Mouse (Mus musculus) regulatory T cell (primary cell): ENCODE results near the gene Sbf2.

ENCODE experiments used
- in situ Hi-C: fragments of 300-600 bp; cut with MboI, MseI; formaldehyde crosslinking; loops from one replicate; pipeline ENCODE4 v1.15.1; 2025; ENCODE audit warnings: high pct_unique_total_duplicates

Sbf2 gene

DNA sequence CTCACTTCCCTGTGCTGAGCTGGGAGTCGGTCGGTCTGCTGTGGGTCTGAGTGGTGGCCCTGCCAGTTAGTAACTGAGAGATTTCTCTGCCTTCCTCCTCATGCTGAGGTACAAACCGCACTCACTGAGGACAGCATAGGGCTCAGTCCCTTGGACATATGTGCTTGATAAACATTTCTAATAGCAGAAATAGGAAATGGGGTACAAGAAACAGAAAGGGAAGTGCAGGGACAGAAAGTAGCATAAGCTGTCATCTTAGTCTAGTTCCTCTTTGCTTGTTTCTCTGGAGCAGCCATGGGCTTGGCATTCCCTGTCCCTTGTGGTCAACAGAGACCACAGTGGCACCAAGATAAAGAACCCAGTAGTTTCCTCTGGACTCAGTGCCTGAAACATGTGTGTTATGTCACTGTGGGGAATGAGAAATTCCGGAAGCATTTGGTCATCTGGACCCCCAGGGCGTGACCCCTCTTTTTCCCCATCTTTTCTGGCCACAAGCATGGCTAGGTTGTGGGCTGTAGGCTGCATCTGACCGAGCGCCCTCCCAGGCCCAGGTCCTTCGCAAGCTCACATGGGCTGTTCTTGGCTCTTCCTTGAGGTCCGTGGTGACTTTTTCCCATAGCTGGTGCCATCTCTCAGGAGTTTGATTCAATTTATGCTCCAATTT lies 301.2 kb downstream of the Sbf2 start:
- in situ Hi-C loops, result no loop called here

DNA sequence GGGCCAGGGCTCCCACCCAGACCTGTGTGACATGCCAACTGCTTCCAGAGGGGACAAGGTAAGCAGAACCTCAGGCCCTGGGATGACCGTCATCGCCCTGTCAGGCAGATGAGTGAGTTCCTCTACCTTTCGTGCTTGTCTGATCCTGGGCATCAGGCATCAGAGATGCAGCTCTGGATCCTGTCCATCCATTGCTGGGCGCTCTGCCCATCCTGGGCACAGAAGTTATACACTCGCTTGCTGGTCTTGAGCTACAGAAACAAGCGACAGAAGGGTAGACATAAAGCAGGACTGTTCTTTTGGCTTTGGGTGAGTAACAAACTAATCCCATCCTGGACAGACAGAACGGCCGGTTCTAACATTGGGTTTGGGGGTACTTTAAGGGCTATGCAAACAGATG lies 305.5 kb downstream of the Sbf2 start:
- in situ Hi-C loops, result no loop called here

DNA sequence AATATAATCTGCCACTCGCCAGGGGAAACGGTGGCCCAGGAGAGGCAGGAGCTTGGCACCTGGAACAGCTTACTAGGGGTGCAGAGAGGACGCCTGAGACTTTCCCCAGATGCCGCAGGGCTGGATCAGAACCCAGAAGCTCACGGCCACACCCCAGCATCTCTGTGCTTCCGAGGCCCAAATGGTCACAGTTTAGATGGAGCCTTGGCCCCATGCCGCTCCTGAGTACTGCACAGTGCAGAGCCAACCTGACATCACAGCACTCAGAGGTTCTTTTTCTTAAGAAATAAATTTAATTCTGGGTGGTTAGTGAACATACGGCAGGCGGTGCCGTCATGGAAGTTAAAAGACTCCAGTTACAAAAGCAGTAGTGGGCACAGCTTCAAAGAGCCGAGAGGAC lies 307.0 kb downstream of the Sbf2 start:
- in situ Hi-C loops, result no loop called here

DNA sequence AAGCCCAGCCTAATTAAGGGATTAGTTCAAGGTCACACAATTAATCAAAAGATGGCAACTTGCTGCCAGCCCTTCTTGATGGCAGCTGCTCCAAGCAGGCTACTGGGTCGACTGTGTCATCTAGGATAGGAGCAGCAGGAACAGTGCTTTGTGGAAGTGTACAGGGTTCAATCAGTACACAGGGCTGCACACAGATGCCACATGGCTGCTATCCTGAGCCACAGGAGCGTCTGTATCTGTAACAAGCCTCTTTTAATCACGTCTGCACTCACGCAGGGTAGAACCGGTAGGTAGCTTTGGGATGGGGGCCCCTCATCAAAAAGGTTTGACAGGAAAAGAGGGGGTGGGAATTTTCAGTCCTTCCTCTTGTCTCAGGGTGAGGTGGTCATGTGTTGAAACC lies 308.4 kb downstream of the Sbf2 start:
- in situ Hi-C loops, result no loop called here

DNA sequence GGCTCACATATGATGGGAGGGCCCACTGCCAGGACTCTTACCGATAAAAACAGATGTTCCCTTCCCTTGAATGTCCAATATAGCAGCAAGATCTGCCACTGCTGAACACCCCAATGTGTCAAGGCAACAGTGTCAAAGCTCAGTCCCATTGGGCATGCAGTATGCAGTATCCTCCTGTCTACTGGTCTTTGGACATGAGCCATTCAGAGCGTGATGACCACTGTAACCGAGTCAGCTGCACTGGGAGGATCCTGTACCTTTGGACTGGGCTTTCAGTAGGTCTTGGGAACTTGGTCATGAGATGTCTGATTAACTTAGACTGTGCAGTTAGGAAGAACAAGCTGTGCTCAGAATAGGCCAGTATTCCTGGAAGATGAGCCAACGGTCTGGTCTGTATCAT lies 309.2 kb downstream of the Sbf2 start:
- in situ Hi-C loops, result no loop called here

DNA sequence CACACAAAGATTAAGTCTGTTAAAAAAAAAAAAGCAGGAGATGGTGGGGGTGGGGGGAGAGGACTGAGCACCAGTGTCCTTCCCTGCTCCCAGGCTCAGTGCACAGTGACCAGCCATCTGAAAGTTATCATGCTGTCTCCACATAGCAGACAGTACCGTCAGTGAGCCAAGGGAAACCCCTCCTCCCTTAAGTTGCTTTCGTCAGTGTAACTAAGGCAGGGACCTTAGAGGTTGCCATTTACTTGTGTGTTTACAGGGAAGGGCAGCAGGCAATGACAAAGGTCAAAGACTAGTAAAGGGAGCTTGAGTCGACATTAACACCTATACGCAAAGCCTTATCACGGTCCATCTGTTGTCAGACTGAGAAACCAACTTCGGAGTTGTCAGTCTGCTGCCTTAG lies 311.8 kb downstream of the Sbf2 start:
- in situ Hi-C loops, result no loop called here

DNA sequence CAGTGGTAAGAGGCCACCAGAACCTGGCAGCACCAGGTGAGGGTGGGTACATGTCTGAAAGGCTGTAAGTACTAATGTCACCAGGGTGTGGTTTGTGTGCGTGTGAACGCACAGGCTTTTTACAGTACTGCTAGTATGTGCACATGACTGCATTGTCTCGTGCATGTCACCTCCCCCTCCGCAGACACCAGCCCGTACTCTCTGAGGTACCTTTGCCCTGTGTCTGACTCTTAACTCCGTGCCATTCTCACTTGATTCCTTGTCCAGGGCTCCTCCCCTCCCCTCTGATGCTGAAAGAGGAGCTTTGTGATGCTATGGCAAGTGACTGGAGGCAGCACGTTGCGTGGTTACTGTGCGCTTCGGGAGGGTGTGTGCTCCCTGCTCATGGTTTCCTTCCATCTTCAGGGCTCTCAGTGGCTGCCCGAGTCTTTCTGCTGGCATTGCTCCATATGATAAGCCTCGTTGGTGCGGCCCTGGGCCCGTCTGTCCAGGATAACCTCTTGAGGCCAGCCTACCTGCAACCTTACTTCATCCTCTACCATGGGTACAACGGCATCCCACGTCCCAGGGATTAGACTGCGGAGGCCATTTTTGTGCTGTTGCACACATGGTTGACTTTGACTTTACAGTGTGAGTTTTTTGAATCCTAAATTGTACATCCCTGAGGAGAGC lies 315.8 kb downstream of the Sbf2 start:
- in situ Hi-C loops, result no loop called here

DNA sequence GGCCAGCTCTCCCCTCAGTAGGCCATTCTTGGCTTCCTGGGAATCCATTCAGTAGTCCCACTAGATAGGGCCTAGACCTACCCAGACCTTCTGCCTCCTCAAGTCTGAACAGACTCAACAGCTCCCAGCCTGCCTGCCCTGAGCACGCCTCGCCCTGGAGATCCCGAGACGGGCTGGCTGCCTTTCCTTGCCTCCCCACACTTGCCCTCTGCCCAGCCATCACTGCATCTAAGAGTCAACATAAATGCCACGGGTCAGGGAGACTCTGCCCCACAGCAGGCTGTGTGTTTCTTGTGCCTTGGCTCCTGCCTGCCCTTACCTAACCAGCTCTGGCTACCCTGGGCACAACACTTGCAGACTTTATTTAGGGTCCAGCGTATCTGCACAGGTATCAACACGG lies 316.6 kb downstream of the Sbf2 start:
- in situ Hi-C loops, result no loop called here

DNA sequence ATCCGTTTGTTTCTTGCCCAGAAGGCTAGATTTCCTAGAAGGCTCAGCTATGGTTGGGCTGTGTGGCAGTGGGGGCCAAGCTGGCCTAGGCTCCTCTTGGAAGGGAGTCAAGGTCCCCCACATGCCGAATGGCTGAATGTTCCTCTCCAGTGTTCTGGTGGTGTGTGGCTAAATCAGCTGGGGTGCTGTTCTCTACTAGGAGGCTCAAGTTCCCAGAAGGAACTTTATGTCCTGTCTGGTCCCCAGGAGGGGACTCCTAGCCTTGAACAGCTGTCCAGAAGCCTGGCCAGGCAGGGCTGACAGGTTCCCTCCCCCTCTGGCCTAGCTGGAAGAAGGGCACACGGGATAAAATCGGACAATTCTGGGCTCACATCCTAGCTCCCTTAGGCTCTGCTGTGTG lies 317.1 kb downstream of the Sbf2 start:
- in situ Hi-C loops, result no loop called here

DNA sequence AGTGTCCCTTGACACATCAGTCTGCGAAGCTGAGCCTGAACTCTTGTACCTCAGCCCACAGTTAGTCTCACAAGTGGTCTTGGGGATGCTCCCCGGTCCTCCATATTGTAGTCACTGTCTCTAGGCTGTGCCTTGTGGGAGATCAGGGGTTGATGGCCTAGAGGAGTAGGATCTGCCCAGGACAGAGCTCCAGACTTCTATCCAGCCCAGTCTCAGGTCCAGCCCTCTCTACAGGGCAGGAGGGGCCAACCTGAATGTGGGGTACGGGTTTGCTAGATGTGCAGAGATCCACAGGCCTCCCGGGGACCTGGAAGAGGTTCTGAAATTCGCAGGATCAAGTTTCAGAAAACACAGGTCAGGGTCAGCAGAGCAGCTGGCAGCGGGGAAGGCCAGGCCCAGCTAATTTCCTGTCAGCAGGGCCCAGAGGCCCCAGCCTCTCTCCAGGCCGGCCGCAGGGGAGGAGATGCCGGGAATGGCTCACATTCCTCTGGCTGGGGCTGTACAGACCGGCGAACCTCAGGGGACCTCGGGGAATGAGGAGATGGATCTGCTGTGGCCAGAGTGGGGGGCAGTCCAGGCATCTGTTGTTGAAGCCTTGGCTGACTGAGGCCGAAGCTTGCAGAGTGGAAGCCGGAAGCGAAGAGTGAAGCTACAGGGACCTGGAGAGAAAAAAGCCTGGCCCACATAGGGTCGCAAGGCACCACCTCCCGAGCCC lies 317.7 kb downstream of the Sbf2 start:
- in situ Hi-C loops, result no loop called here

DNA sequence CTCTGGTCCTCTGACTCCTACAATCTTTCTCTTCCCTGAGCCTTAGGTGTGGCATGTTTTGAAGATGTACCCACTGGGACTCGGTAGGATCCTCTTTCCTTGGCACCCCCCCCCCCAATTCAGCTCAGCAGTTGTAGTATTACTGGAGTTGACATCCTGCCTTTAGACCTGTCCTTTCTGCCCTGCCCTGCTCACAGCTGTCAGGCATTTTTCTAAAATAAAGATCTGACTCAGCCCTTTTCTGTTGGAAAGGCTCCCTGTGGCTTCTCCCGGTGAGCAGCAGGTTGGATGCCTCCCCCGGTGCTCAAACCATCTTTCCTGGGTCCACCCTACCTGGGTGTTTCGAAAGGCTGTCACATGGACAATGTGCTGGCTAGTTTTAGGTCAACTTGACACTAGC lies 325.1 kb downstream of the Sbf2 start:
- in situ Hi-C loops, result loop anchor here (5.0 kb wide), 2 partner anchors 148 to 338 kb away; partner anchors contain the start of gene Adm

DNA sequence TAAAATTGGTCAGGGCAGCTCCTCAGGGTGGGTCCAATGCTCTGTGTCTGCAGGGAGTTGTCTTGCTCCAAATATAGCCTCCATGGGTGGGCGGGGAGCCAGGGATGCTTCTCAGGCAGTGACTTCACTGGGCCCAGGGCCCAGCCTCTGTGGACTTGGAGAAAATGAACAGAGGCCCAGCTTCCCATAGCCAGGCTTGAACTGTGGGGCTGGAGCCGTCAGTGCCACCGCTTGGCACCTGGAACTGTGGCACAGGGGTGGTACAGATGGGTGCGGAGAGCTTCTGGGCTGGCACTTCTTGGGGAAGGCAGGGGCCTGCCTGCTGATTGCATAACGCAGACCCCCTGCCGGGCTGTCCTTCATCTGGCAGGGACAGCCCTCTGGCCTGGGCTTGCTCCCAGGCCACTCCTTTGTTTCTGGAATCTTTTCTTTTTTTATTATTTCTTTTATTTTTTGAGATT lies 326.0 kb downstream of the Sbf2 start:
- in situ Hi-C loops, result loop anchor here (5.0 kb wide), 2 partner anchors 149 to 339 kb away; partner anchors contain the start of gene Adm

DNA sequence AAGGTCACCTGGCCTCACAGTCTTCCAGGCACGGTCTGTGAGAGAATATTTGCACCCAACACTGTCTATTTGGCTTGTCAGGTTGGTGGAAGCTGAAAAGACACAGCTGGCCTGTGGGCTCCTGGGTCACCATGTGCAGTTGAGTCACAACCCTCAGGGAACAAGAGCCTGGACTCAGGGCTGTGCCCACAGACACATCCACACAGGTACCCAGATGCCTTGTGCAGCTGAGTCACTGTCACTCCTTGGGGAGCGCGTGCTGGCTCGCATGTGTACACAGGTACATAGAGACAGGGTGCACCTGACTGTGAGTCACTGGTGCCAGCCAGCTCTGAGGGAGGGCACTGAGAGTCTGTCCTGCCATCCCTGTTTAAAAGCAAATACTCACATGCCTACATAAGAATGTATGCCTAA lies 326.5 kb downstream of the Sbf2 start:
- in situ Hi-C loops, result loop anchor here (5.0 kb wide), 2 partner anchors 149 to 339 kb away; partner anchors contain the start of gene Adm

DNA sequence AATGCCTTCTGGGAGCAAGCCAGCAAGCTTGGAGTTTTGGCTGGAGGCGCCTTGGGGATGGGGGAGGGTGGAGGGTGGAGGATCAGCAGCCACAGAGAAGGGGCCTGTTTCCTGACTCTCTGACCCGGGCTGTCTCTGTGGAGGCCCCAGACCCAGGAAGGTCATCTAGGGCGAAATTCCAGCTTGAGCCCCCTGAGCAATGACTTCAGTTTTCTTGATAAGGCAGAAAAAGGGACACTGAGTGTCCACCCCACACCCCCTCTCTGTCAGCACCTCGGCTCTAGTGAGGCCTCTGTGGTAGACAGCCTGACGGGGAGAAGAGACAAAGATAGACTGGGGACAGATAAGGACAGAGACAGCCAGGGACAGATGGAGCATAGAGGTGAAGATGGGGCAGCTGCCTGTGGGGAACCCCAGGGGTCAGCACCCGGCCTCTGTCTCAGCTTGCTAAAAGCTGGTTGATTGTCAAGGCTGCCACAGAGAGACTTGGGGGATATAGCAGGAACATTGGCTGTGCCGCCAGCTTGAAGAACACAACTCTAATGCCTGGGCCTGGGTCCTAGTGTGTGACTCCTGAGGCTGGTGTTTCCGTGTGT lies 327.1 kb downstream of the Sbf2 start:
- in situ Hi-C loops, result loop anchor here (5.0 kb wide), 2 partner anchors 150 to 340 kb away; partner anchors contain the start of gene Adm

DNA sequence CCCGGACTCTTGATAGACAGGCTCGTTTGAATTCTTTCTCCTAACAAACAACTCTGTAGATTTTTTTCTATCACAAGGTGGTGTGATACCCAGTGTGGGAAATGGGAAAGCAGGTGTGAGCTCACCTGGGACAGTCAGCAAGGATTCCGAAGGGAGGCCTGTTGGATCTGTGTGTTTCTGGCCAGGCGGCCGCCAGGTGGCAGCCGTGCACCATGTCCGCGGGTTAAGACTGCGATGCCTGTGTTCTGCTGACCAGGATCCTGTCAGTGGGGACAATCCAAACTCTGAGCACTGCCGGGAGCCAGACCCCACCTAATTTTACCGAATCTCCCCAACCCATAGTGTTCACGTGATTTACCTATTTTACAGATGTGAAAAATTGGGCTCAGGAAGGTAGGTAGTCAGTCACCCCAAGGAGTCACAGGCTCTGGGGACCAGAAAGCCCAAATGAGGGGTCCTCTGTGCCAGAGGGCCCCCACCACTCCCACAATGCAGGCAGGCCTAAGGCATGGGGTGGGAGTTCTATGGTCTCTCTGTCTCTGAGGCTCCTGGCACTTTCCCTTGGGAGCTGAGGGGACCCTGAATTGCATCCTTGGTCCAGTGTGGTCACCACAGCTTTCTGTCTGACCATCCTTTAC lies 327.8 kb downstream of the Sbf2 start:
- in situ Hi-C loops, result loop anchor here (5.0 kb wide), 2 partner anchors 150 to 340 kb away; partner anchors contain the start of gene Adm

DNA sequence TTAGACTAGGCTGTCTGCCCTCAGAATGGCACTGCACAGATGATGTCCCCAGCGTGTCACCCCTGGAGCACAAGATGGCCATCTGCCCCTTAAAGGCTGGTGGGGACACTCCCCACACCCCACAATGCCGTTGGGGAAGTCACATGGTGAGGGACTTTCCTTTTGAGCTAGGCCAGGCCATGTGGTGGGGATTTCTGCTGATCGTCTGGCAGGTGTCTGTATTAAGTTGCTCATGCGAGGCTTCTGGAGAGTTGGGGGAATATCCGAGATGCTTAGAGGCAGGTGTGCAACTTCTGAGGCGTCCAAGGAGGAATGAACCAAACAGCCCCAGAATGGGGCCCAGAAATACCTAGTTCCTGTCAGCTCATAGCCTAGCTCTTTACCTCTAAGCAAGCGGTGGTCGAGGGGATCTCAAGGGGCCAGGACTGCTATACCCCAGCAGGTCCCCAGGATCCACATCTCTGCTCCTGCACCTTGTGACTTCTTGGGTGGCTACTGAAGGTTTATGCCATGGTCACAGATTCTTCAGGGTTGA lies 328.5 kb downstream of the Sbf2 start:
- in situ Hi-C loops, result loop anchor here (5.0 kb wide), 2 partner anchors 151 to 341 kb away; partner anchors contain the start of gene Adm

DNA sequence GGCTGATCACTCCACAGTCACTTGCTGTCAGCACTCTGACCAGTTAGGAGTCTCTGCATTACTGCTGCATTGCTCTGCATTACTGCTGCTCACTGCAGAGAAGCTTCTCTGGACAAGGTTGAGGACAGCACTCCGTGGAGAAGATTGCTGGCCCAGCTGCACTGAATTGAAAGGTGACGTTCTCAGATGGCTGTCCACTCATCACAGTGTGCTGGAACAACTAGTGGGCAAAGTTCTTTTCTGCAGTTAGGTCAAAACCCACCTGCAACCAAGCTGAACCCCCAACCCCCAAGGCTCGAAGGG lies 328.9 kb downstream of the Sbf2 start:
- in situ Hi-C loops, result loop anchor here (5.0 kb wide), 2 partner anchors 152 to 342 kb away; partner anchors contain the start of gene Adm

DNA sequence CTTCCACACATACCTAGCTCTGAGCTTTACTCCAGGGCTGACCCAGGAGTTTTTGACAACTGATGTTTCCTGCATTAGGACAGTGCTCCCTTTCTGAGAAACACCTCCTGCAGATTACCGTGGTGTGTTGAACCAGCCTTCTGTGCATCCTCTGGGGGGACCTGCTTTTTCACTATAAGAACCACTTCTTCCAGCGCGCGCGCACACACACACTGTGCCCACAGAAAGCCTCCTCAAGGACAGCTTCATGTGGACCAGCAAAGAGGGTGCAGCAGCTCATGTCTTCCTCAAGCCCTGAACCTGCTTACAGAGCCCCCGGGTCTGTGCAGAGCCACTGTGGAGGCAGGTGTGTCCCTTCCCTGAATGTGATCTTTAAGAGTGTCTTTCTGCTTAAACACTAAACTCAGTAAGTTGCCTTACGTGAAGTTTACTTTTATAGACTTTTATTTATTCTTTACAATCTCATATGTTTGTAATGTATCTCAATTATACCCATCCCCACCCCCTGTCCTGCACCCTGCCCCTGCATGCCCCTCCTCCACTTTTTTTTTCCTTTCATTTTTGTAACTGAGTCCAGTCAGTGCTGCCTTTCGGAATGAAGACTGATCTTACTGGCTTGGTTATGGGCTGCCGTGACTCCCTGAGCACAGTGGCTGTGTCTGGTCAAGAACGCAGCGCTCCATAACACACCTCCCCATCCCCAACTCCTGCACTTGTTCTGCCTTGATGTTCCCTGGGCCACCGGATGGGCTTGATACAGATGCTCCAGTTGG lies 329.5 kb downstream of the Sbf2 start:
- in situ Hi-C loops, result loop anchor here (5.0 kb wide), 2 partner anchors 152 to 342 kb away; partner anchors contain the start of gene Adm

DNA sequence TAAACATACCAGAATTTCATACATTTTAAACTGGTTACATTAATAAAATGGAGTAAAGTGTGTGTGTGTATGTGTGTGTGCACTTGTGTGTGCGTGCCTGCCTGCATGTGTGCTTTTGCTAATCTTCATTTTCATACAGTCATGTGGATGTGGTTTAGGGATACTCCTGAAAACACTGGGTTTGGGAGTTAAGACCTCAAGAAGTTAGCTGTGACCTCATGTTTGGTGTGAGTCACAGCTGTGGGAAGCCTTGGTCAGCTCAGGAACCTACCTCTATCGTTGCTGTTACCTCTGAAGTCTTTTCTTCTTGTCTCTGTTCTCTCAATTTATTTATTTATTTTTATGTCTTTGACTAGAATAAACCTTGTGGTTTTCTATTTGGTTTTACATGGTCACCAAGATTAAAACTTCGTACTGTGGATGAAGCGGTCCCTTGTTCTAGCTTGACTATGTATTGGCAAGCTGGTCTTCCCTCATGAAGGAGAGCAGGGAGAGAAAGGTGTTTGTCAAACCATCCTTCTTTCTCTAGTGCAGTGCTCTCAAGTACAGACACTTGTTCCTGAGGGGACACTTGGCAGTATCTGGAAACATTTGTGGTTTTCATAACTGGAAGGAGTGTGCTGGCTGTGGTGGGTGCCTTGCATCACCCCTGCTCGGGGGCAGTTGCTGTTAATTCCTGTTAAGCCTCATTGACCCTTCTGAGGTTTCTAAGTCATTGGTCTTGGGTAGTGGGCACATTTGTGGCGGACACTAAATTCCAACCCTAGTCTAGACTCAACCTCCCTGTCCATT lies 331.0 kb downstream of the Sbf2 start:
- in situ Hi-C loops, result no loop called here

DNA sequence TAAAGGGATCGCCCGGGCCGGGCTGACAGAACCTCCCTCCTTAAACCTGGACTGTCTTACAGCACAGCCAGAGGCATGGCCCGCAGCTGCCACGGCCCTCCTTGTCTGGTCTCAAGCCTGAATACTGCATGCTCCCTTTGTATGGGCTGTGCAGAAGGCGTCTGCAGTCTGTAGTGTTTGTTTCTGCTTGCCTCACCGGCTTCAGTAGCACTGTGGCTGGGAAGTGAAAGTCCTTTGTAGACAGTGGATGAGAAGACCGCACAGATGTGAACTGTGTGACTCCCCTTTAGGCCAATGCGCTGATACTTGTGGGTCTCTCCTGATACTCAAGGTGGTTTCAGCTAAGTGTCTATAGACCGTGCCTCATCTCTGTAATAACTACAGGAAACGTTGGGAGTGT lies 331.9 kb downstream of the Sbf2 start:
- in situ Hi-C loops, result no loop called here
